Mouse (Mus musculus) left cerebral cortex, adult 8-10 months (tissue): ENCODE measurements around the gene Trip6. TPM values are rescaled to one million over a fixed set of nuclear protein-coding genes. Genes with fewer than 3 reads are reported as not detected.
"Not testable (repeated sequence)": the region's sequence is repeated elsewhere in the genome, so short reads cannot be mapped to it uniquely, and the experiment has no call there.

ENCODE experiments used
- DNase-seq, 2 experiments: peaks; one replicate each; pipeline ENCODE4 v3.0.0; 2022; ENCODE audit warnings: low spot score in 2 of 2
- total RNA-seq, 4 experiments: library from RNA; stranded (reverse); gene quantifications; 2 replicates each; pipeline ENCODE4 v1.2.4; 2022

Gene Trip6
- total RNA-seq, 4 experiments from 2014 or later, result 3.9 to 7.6 (median 5.1) TPM

GRCm38 (mm10) chr5:137301253-137301652 is 13.0 kb downstream of the Trip6 start:
- DNase-seq, result no peak

- no peak for DNase-seq
Observed at GRCm38 (mm10) chr5:137299240-137299639, 15.0 kb downstream of the Trip6 start.

- no peak for DNase-seq
Observed at GRCm38 (mm10) chr5:137297126-137297525, 17.1 kb downstream of the Trip6 start.

- DNase-seq, result no peak
Observed at GRCm38 (mm10) chr5:137295712-137296111, 18.5 kb downstream of the Trip6 start.

GRCm38 (mm10) chr5:137295296-137295695 is 18.9 kb downstream of the Trip6 start:
- DNase-seq, result no peak

GRCm38 (mm10) chr5:137294744-137295093 is 19.5 kb downstream of the Trip6 start:
- no peak for DNase-seq

- DNase-seq, result peak; percentile 82 to 96
Observed at GRCm38 (mm10) chr5:137293839-137294743, 20.1 kb downstream of the Trip6 start, which contains the start of gene Ufsp1. Gene Ufsp1, plus strand, starts transcription at chr5:137294629.

- peak; percentile 58 to 81 for DNase-seq
Observed at GRCm38 (mm10) chr5:137293282-137293681, 20.9 kb downstream of the Trip6 start.

- DNase-seq, result no peak
Observed at GRCm38 (mm10) chr5:137291381-137291926, 22.8 kb downstream of the Trip6 start.

GRCm38 (mm10) chr5:137290677-137291076 is 23.5 kb downstream of the Trip6 start:
- no peak for DNase-seq

- DNase-seq, result no peak
Observed at GRCm38 (mm10) chr5:137289591-137290365, 24.4 kb downstream of the Trip6 start.

- DNase-seq, result peak in 1 of 2 experiments; percentile 64
Observed at GRCm38 (mm10) chr5:137288999-137289470, 25.2 kb downstream of the Trip6 start.

- peak; percentile 57 to 75 for DNase-seq
Observed at GRCm38 (mm10) chr5:137287953-137288743, 26.1 kb downstream of the Trip6 start.

GRCm38 (mm10) chr5:137287032-137287952 is 26.9 kb downstream of the Trip6 start, which contains the start of gene Ache:
Gene Ache, plus strand, starts transcription at chr5:137287519.
- DNase-seq, result peak; percentile 56 to 89

GRCm38 (mm10) chr5:137286655-137287031 is 27.6 kb downstream of the Trip6 start:
- peak; percentile 70 to 84 for DNase-seq

- no peak for DNase-seq
Observed at GRCm38 (mm10) chr5:137285986-137286385, 28.2 kb downstream of the Trip6 start.

- DNase-seq, result no peak
Observed at GRCm38 (mm10) chr5:137285045-137285444, 29.2 kb downstream of the Trip6 start.

GRCm38 (mm10) chr5:137284411-137284810 is 29.8 kb downstream of the Trip6 start:
- not testable (repeated sequence) for DNase-seq
